Mouse (Mus musculus) embryonic fibroblast, embryonic 13.5 days (primary cell): ENCODE data around the gene Scfd2.

Experiments used
- CTCF ChIP-seq: IDR thresholded peaks from 2 replicates; pipeline ENCODE4 v1.5.1; 2011; ENCODE audit warnings: mild to moderate bottlenecking, control low read depth, low read length, moderate library complexity, borderline replicate concordance; ENCODE audit not compliant: insufficient read depth
- POLR2A ChIP-seq: IDR thresholded peaks from 2 replicates; pipeline ENCODE4 v1.6.1; 2011; ENCODE audit warnings: low read depth, mild to moderate bottlenecking, control low read depth, low read length, moderate library complexity

GRCm38 (mm10) chr5:74222626-74223025, 308.9 kb downstream of the Scfd2 start:
- TF ChIP-seq CTCF, result no peak
- no peak for TF ChIP-seq POLR2A
